Comparison of ENCODE assay signal across 7 mouse cellular contexts in genomic region chr11:98681786-98682745, GRCm38 (mm10). TPM values are rescaled to one million over a fixed set of nuclear protein-coding genes. Genes with fewer than 3 reads are reported as not detected.
DNase-seq lines count a peak whose midpoint lies in the region; ATAC-seq lines count a peak whose summit lies in the region.

Gene Psmd3 (plus strand): TSS chr11:98682554.

- no peaks in the 10 kb centered on the region for H3K9me3 ChIP-seq in intestine, embryonic 15.5 days
- no peaks in the 10 kb centered on the region for H3K9me3 ChIP-seq in midbrain, embryonic 10.5 days (replicated peaks)

- ATAC-seq in intestine, embryonic 15.5 days: peak; percentile 94

- intact Hi-C loops in gastrocnemius, postnatal 36 days (cut with DNase I): no loop called here
- intact Hi-C loops in left cerebral cortex, postnatal 25 days (cut with DNase I): no loop called here

- 0 out of 2 replicates have a peak, but pooled peaks cover 4% of the 10 kb centered on the region for H3K4me1 ChIP-seq in intestine, embryonic 15.5 days (replicated peaks)
- peaks cover 19% of the 10 kb centered on the region for H3K4me1 ChIP-seq in midbrain, embryonic 10.5 days

- no peaks in the 10 kb centered on the region for H3K27me3 ChIP-seq in intestine, embryonic 15.5 days (replicated peaks)
- H3K27me3 ChIP-seq in midbrain, embryonic 10.5 days (ENCODE audit: low read depth, poor library complexity, severe bottlenecking): no peaks in the 10 kb centered on the region

- H3K4me3 ChIP-seq in intestine, embryonic 15.5 days (replicated peaks): peak within 1 kb of the TSS; percentile 92
- peak within 1 kb of the TSS; percentile 70 for H3K4me3 ChIP-seq in midbrain, embryonic 10.5 days

- H3K36me3 ChIP-seq in intestine, embryonic 15.5 days: peaks cover 17% of the 10 kb centered on the region
- H3K36me3 ChIP-seq in midbrain, embryonic 10.5 days: peaks cover 27% of the 10 kb centered on the region

- WGBS in intestine, embryonic 15.5 days: 3% methylated on average over 45 of the region's 45 CpGs
- WGBS in midbrain, embryonic 10.5 days: 7% methylated on average over 45 of the region's 45 CpGs

- DNase-seq in adrenal gland, adult 2 months: peak; percentile 98
- DNase-seq in embryo, embryonic 11.5 days (ENCODE audit: low read depth, low spot score): peak; percentile 94
- peak; percentile 93 to 98 for DNase-seq in gastrocnemius, postnatal 36 days
- peak; percentile 97 to 99 for DNase-seq in left cerebral cortex, postnatal 25 days (ENCODE audit: low spot score in 2 of 2)
- DNase-seq in midbrain, embryonic 10.5 days (ENCODE audit: low spot score): peak; percentile 98
- DNase-seq in right cerebral cortex, postnatal 4 days: peak; percentile 91

- peak within 1 kb of the TSS; percentile 72 for H3K27ac ChIP-seq in intestine, embryonic 15.5 days
- peak within 1 kb of the TSS; percentile 96 for H3K27ac ChIP-seq in midbrain, embryonic 10.5 days (replicated peaks)

- H3K4me2 ChIP-seq in intestine, embryonic 15.5 days (replicated peaks): peak within 1 kb of the TSS; percentile 74

- H3K9ac ChIP-seq in intestine, embryonic 15.5 days: peak within 1 kb of the TSS; percentile 97

RNA-seq across cellular contexts. Expression of gene Psmd3, which starts in this region (rescaled TPM):
- 100 to 1,000 TPM; 128 to 130 TPM for total RNA-seq in adrenal gland, adult 2 months (2021)
- 177 and 195 TPM in 2 replicates for polyA plus RNA-seq in adrenal gland, adult 2 months (2012; rRNA removed)
- 10 to 100 TPM; 88.1 to 91.9 TPM for total RNA-seq in gastrocnemius, postnatal 36 days (2021)
- polyA plus RNA-seq in intestine, embryonic 15.5 days (2015; fragmentation: Nextera tagmentation; extraction: Ambion mirVana): 195 and 202 TPM in 2 replicates
- 100 to 1,000 TPM; 129 to 132 TPM for total RNA-seq in left cerebral cortex, postnatal 25 days (2021)
- 246 and 258 TPM in 2 replicates for polyA plus RNA-seq in midbrain, embryonic 10.5 days (2016; fragmentation: Nextera tagmentation; extraction: Ambion mirVana)

Comparison
In these comparisons a context has a peak if more than half of its experiments do, and no peak if none do; other contexts are left out.
1. Peak in every context shown above with its lines: DNase-seq, ATAC-seq, H3K4me3 ChIP-seq and H3K27ac ChIP-seq.